Mouse (Mus musculus): ENCODE measurements around the gene Celf1. TPM values are rescaled to one million over a fixed set of nuclear protein-coding genes. Genes with fewer than 3 reads are reported as not detected.

Gene Celf1
- total RNA-seq (2023): 100 to 1,000 TPM in 1 of 2 experiments, 10 to 100 TPM in 1; 97.1 to 118 TPM

GRCm38 (mm10) chr2:90940233-90941229 lies at the start of gene Celf1:
TSS of gene Celf1 (plus strand) at chr2:90940382.

DNA sequence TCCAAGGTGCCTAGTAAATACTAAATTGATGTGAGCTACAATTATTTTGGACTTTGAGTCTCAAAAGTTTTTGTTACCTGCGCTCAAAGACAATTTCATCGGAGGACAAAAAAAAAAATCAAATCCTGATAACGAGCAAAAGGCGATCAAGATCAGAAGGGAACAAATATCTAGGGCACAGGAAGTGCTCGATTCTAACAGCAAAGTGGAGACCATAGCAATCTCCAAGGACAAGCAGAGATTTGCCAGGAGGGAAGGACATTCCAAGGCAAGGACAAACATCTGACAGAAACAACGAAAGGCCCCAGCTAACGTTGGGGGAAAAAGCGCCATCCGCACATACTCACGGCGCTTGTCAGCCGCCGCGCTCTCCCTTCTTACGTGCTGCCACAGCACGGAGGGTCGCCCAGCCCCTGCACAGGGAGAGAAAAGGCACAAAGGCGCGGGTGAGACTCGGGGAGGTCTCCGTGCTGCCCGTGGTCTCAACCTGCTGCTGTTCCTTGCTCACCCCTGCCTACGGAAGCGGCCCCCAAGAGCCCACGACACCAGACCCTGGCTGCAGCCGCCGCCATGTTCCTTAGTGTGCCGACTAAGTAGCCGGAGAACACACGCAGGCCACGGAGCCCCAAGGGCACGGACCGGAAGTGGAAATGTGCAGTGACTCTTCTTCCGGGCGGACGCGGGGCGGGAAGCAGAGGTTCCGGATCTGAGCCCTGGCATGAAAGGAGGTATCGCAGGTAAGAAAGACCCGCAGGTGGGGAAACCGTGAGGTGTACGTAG lies 35.9 kb upstream of the Celf1 start, which contains the start of the genes Kbtbd4 and Ndufs3:
TSS of gene Kbtbd4 (plus strand) at position 665 of the 780 bp plus-strand sequence.
TSS of gene Ndufs3 (minus strand) at position 752 of the 780 bp plus-strand sequence.

GRCm38 (mm10) chr2:91035385-91035784 lies 95.2 kb downstream of the Celf1 start, which contains the start of gene Rapsn:
TSS of gene Rapsn (plus strand) at chr2:91035620.

DNA sequence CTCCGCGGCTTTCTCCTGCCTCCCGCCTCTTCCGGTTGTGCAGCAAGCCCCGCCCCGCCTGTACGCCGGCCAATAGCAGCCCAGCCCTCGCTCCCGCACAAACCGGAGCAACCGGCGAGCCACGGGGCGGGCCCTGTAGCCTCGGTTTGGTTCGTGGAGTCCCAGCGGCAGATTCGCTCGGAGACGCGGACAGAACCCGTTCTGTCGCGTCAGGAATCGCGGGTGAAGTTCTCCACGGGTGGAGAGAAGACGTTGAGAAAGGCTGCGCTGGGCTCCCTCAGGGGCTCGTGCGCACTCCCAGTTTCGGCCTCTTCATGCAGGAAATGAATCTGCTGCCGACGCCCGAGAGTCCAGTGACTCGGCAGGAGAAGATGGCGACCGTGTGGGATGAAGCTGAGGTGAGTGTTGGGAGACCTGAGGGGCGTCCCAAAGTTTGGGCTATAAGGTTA lies 113.8 kb downstream of the Celf1 start, which contains the start of gene Psmc3:
TSS of gene Psmc3 (plus strand) at position 76 of the 449 bp plus-strand sequence.

Other genes starting within 250 kb of the Celf1 start
- gene Fnbp4, start 195.0 kb upstream of the Celf1 start, total RNA-seq (2023): 100 to 1,000 TPM; 233 to 275 TPM
- not detected for gene Agbl2, start 157.7 kb upstream of the Celf1 start, total RNA-seq (2023)
- gene Mtch2, start 93.2 kb upstream of the Celf1 start, total RNA-seq (2023): 10 to 100 TPM; 81.4 to 88.3 TPM
- 1 to 10 TPM in 1 of 2 experiments, not detected in 1; 1.3 TPM for gene C1qtnf4, start 54.5 kb upstream of the Celf1 start, total RNA-seq (2023)
- 10 to 100 TPM; 30.5 to 45.8 TPM for gene Kbtbd4, start 35.6 kb upstream of the Celf1 start, total RNA-seq (2023)
- gene Ndufs3, start 35.6 kb upstream of the Celf1 start, total RNA-seq (2023): 100 to 1,000 TPM; 143 to 153 TPM
- gene Rapsn, start 95.2 kb downstream of the Celf1 start, total RNA-seq (2023): 1 to 10 TPM in 1 of 2 experiments, not detected in 1; 1.9 TPM
- gene Psmc3, start 113.6 kb downstream of the Celf1 start, total RNA-seq (2023): 100 to 1,000 TPM; 131 to 145 TPM
- gene Slc39a13, start 130.0 kb downstream of the Celf1 start, total RNA-seq (2023): 10 to 100 TPM; 24.4 to 27.9 TPM
- gene Spi1, start 142.0 kb downstream of the Celf1 start, total RNA-seq (2023): 1 to 10 TPM; 1.6 to 2.0 TPM
- not detected for gene Mybpc3, start 177.8 kb downstream of the Celf1 start, total RNA-seq (2023)
- 100 to 1,000 TPM; 275 to 301 TPM for gene Madd, start 243.5 kb downstream of the Celf1 start, total RNA-seq (2023)